Mouse (Mus musculus): Measurements from ENCODE around the gene Grin2c. TPM values are rescaled to one million over a fixed set of nuclear protein-coding genes. Genes with fewer than 3 reads are reported as not detected.
A peak's percentile ranks its signal among the peaks of the same experiment; 100 is the strongest.

The Grin2c gene
- total RNA-seq, 2 experiments from 2014 or later, result 37.4 to 40.0 TPM

GRCm38 (mm10) chr11:115259134-115259533 lies 7.9 kb downstream of the Grin2c start:
- no peak overlapping the region for H3K4me3 ChIP-seq

DNA sequence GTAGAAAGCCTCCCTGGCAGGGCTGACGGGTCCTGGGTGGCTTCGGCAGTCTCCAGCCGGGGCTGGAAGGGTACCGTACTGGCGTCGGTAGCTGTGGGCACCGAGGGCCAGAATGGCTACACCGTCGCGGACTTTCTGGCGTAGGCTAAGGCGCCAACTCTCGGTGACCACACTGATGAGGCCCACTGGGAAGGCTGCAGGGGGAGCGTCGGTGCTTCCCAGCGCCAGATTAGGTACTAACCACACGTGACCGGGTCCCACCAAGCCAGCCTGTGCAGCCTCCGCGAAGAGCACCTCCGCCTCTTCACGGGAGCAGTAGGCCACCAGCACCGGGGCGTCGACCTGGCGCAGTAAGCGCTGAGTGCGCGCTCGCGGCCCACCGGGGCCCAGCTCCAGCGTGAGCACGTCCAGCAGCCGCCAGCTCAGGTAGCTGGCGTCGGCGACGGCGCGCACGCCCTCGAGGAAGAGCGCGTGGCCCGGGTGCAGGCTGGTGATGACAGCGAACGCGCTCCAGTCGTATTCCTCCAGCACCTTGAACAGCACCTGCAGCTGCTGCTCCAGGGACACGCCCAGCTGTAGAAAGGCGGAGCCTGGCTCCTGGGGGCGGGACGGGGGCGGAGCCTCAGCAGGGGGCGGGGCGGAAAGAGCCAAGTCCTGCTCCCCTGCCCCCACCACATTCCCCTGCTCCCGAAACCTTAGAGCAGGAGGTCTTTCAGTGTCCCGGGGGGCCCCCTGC lies 9.1 kb downstream of the Grin2c start:
- TF ChIP-seq CTCF (IDR thresholded peaks at IDR 0.05), result no peak
- no peak overlapping the region for H3K27ac ChIP-seq
- H3K4me3 ChIP-seq, result no peak overlapping the region
- intact Hi-C loops (cut with DNase I), result no loop called here
- DNase-seq (ENCODE audit: extremely low spot score in 1 of 2, low spot score in 2 of 2), result no peak

More at GRCm38 (mm10) chr11:115259134-115259533, 7.9 kb downstream of the Grin2c start:
- no peak overlapping the region for H3K27ac ChIP-seq
- no peak for DNase-seq (ENCODE audit: extremely low spot score in 1 of 2, low spot score in 2 of 2)
- TF ChIP-seq CTCF (IDR thresholded peaks at IDR 0.05), result no peak
- intact Hi-C loops (cut with DNase I), result no loop called here

- intact Hi-C loops (cut with DNase I), result no loop called here
- Histone ChIP-seq H3K4me3 (no peak overlapping the region), H3K27ac (no peak overlapping the region)
- no peak for TF ChIP-seq CTCF (IDR thresholded peaks at IDR 0.05)
- no peak for DNase-seq (ENCODE audit: extremely low spot score in 1 of 2, low spot score in 2 of 2)
These were observed 15.8 kb downstream of the Grin2c start for GRCm38 (mm10) chr11:115251258-115251657.

GRCm38 (mm10) chr11:115250405-115251090 lies 16.5 kb downstream of the Grin2c start:
- Histone ChIP-seq H3K27ac (no peak overlapping the region), H3K4me3 (peak overlapping the region; percentile 38)
- no peak for TF ChIP-seq CTCF (IDR thresholded peaks at IDR 0.05)
- DNase-seq (ENCODE audit: extremely low spot score in 1 of 2, low spot score in 2 of 2), result no peak
- intact Hi-C loops (cut with DNase I), result no loop called here

DNA sequence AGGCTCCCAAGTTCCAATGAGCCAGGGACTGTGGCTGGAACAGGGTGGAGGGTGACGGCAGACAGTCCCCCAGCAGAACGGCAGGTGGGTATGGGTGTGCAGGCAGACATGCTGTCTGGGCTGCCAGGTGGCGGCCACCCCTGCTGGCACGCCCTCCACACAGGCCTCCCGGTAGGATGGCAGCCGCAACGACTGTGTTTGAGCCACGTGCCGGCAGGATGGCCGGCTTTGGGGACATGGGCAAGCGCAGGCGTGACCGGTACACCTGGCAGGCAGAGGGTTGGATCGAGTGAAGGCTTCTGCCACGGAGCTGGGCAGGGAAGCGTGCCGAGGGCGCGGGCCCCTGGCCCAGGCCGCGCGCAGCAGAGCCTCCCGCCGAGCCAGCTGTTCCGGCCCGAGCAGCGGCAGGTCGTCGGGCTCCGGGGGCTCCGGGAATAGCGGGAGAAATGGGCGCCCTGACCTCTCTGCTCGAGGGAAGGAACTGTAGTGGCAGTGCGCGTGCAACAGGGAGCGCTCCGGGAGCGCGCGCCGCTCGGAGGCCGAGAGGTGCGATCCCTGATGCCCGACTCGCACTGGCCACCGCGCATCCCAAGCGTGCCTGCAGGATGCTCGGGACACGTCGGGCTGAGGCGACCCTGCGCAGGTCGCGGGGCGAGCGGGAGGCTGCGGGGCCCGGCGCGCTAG lies 17.2 kb downstream of the Grin2c start:
- DNase-seq (ENCODE audit: extremely low spot score in 1 of 2, low spot score in 2 of 2), result no peak
- Histone ChIP-seq H3K4me3 (peak overlapping the region; percentile 38), H3K27ac (no peak overlapping the region)
- TF ChIP-seq CTCF (IDR thresholded peaks at IDR 0.05), result no peak; the same call in none of the 2 replicates
- intact Hi-C loops (cut with DNase I), result no loop called here

DNA sequence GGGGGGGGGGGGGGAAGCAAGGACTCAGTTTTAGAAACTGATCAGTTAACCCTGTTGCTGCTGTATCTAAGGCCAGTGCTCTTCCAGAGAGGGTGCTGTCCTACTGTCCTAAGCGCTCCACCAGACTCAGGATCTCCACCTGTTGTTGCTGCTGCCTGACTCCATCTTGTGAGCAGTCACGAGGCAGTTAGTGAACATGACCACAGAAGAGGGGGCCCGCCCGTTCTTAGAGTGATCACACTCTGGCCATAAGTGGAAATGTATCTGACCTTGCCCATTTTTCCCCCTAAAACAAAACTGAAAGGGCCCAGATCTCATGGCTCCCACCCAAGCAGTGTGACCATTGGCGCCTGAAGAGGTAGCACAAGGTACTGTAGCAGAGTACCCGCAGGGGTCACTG lies 19.1 kb downstream of the Grin2c start:
- DNase-seq (ENCODE audit: extremely low spot score in 1 of 2, low spot score in 2 of 2), result no peak
- no peak overlapping the region for H3K4me3 ChIP-seq
- intact Hi-C loops (cut with DNase I), result no loop called here
- H3K27ac ChIP-seq, result no peak overlapping the region
- no peak for TF ChIP-seq CTCF (IDR thresholded peaks at IDR 0.05)

GRCm38 (mm10) chr11:115247240-115247639 lies 19.8 kb downstream of the Grin2c start:
- intact Hi-C loops (cut with DNase I), result no loop called here
- no peak overlapping the region for H3K27ac ChIP-seq
- no peak overlapping the region for H3K4me3 ChIP-seq
- DNase-seq (ENCODE audit: extremely low spot score in 1 of 2, low spot score in 2 of 2), result no peak
- no peak for TF ChIP-seq CTCF (IDR thresholded peaks at IDR 0.05)

DNA sequence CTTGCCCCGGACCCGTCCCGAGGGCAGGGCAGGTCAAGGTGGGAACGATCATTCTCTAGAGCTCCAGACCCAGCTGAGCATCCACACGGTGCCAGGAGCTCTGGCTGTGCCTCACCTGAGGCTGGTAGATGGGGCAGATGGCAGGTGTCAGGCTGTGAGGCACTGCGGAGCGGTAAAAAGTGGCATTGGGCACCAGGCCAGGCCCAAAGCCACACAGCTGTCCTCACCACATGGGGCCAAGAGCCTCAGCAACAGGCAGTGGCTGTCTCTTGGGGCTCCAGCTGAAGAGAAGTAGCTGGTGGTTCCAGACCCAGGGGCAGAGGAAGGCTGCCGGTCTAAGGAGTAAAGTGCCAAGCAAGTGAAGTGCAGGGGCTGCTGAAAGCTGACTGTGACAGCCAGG lies 20.7 kb downstream of the Grin2c start:
- DNase-seq (ENCODE audit: extremely low spot score in 1 of 2, low spot score in 2 of 2), result no peak
- intact Hi-C loops (cut with DNase I), result no loop called here
- H3K27ac ChIP-seq, result no peak overlapping the region
- no peak for TF ChIP-seq CTCF (IDR thresholded peaks at IDR 0.05)
- no peak overlapping the region for H3K4me3 ChIP-seq

DNA sequence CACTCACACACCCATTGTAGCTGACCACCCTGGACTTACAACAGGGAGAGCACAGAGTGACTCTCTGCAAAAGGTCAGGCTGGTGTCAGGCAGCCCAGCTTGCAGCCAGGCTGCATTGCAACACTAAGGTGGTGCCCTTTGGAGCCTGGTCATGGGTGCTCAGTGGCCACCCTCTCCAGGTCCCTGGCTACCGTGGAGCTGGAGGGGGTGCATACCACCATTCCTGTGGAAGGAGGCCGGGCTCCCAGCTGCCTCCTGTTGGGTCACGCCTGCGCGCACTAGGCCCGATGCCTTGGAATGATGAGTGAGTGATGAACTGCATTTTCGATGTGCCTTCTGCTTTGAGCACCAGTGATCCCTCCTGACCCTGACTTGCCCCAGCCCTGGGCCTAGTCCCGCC lies 22.2 kb downstream of the Grin2c start:
- intact Hi-C loops (cut with DNase I), result no loop called here

DNA sequence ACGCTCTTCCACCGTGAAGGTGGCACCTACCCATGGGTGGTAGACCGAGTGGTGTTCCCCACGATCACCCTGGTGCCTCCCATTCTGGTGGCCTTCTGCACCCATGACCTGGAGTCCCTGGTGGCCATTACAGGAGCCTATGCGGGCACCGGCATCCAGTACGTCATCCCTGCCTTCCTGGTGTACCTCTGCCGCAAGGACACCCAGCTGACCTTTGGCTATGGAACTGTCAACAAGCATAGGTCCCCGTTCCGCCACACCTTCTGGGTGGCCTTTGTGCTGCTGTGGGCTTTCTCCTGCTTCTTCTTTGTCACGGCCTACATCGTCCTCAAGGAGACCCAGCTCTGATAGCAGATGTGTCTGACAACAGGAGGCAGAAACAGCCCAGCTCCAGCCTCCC lies 23.3 kb downstream of the Grin2c start:
- no peak overlapping the region for H3K27ac ChIP-seq

More for the DNA sequence above, 22.2 kb downstream of the Grin2c start:
- no peak overlapping the region for H3K4me3 ChIP-seq
- no peak for TF ChIP-seq CTCF (IDR thresholded peaks at IDR 0.05)
- H3K27ac ChIP-seq, result no peak overlapping the region
- no peak for DNase-seq (ENCODE audit: extremely low spot score in 1 of 2, low spot score in 2 of 2)

DNA sequence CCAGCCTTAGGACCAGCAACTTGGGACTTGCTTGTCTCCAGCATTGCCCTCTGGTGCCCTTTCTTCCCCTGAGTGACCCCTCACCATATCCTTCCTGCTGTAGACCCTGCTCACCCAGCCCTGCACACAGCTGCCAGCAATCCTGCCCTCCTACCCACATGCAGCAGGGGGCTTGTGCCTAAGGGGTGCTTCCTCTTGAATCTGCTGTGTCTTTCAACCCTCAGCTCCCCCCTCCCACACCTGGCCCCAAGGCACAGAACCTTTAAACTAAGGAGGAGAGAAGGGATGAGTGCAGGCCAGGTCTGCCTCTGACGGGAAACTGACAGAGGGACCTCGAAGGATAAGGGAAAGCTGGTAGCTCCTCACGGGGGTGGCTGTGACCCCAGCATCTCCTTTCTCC lies 24.3 kb downstream of the Grin2c start:
- Histone ChIP-seq H3K4me3 (no peak overlapping the region), H3K27ac (no peak overlapping the region)
- no peak for DNase-seq (ENCODE audit: extremely low spot score in 1 of 2, low spot score in 2 of 2)
- no peak for TF ChIP-seq CTCF (IDR thresholded peaks at IDR 0.05)
- intact Hi-C loops (cut with DNase I), result no loop called here

More for the DNA sequence above, 23.3 kb downstream of the Grin2c start:
- no peak for DNase-seq (ENCODE audit: extremely low spot score in 1 of 2, low spot score in 2 of 2)
- H3K4me3 ChIP-seq, result no peak overlapping the region
- intact Hi-C loops (cut with DNase I), result no loop called here
- no peak for TF ChIP-seq CTCF (IDR thresholded peaks at IDR 0.05)

GRCm38 (mm10) chr11:115241402-115241801 lies 25.6 kb downstream of the Grin2c start:
- DNase-seq (ENCODE audit: extremely low spot score in 1 of 2, low spot score in 2 of 2), result no peak
- H3K4me3 ChIP-seq, result no peak overlapping the region
- intact Hi-C loops (cut with DNase I), result no loop called here
- H3K27ac ChIP-seq, result no peak overlapping the region
- no peak for TF ChIP-seq CTCF (IDR thresholded peaks at IDR 0.05)
